13 mouse cellular contexts compared by ENCODE assay signal in the genomic region with DNA sequence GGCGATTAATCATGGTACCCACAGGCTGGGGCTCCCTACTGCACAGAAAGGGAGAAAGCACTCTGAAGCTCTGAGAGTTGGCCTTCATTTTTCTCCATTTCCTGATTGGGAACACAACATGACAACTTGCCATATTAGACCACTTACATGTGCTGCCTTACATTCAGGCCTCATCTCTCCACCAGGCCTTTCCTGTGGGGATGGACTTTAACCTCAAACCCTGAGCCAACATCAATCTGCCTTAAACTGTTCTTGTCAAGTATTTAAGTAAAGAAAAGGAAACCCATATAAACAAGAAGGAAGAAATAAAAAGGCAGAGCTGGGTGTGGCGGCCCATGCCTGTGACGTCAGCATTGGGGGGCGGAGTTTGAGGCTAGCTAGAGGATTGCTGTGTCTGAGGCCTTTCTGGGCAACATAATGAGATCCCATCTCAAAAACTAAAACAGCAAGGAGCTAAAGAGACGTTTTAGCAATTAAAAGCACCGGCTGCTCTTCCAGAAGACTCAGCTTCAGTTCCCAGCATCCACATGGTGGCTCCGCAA. TPM values are rescaled to one million over a fixed set of nuclear protein-coding genes. Genes with fewer than 3 reads are reported as not detected.
DNase-seq lines count a peak whose midpoint lies in the region; ATAC-seq and TF ChIP-seq lines count a peak whose summit lies in the region.
"Had no signal": no experiment of that assay in that cellular context is flagged by ENCODE, and none has a peak within 500 bp of the region (broad histone marks: within the 10 kb centered on the region; RNA-seq: fewer than 3 reads in every experiment).

No protein-coding gene starts in this region.

- no peak overlapping the region for H3K27ac ChIP-seq in intestine, embryonic 14.5 days (ENCODE audit: low read depth)
- H3K27ac ChIP-seq in intestine, embryonic 15.5 days, result no peak overlapping the region
- H3K27ac ChIP-seq in lung, postnatal 0 days (ENCODE audit: low read length), result no peak overlapping the region
- no peak overlapping the region for H3K27ac ChIP-seq in midbrain, embryonic 13.5 days
- H3K27ac ChIP-seq: forebrain, embryonic 12.5 days; neural tube, embryonic 12.5 days; stomach, embryonic 15.5 days had no signal

- no peaks in the 10 kb centered on the region for H3K27me3 ChIP-seq in intestine, embryonic 14.5 days (replicated peaks; ENCODE audit: control insufficient read depth, insufficient read depth, low read length)
- no peaks in the 10 kb centered on the region for H3K27me3 ChIP-seq in intestine, embryonic 15.5 days (replicated peaks)
- no peaks in the 10 kb centered on the region for H3K27me3 ChIP-seq in lung, postnatal 0 days (replicated peaks; ENCODE audit: insufficient read depth, low read length)
- H3K27me3 ChIP-seq in splenic B cell, adult 2 months (ENCODE audit: control insufficient read depth, insufficient read depth, low read length, poor library complexity, severe bottlenecking), result no peaks in the 10 kb centered on the region
- no peaks in the 10 kb centered on the region for H3K27me3 ChIP-seq in midbrain, embryonic 13.5 days
- H3K27me3 ChIP-seq: neural tube, embryonic 12.5 days; stomach, embryonic 15.5 days had no signal

- no peaks in the 10 kb centered on the region for H3K9me3 ChIP-seq in intestine, embryonic 14.5 days (ENCODE audit: control insufficient read depth, low read length)
- H3K9me3 ChIP-seq in intestine, embryonic 15.5 days, result no peaks in the 10 kb centered on the region
- H3K9me3 ChIP-seq in lung, postnatal 0 days (ENCODE audit: low read length), result no peaks in the 10 kb centered on the region
- H3K9me3 ChIP-seq in midbrain, embryonic 13.5 days, result no peaks in the 10 kb centered on the region
- H3K9me3 ChIP-seq: forebrain, embryonic 12.5 days; G1E; neural tube, embryonic 12.5 days; stomach, embryonic 15.5 days had no signal

- intact Hi-C loops in left cerebral cortex, postnatal 4 days (cut with DNase I), result no loop called here

- WGBS in intestine, embryonic 14.5 days, result 67% methylated on average over 7 of the region's 7 CpGs
- WGBS in intestine, embryonic 15.5 days, result 68% methylated on average over 7 of the region's 7 CpGs
- WGBS in lung, postnatal 0 days, result 61% methylated on average over 7 of the region's 7 CpGs
- WGBS in midbrain, embryonic 13.5 days, result 71% methylated on average over 7 of the region's 7 CpGs

- DNase-seq in intestine, embryonic 14.5 days (ENCODE audit: low spot score), result peak; percentile 77
- peak; percentile 36 for DNase-seq in NIH3T3 (ENCODE audit: low read depth)
- peak; percentile 27 for DNase-seq in lung, postnatal 0 days (ENCODE audit: low spot score)
- peak; percentile 82 for DNase-seq in splenic B cell, adult 2 months (ENCODE audit: low read depth, low spot score)
- DNase-seq in left cerebral cortex, postnatal 4 days, result no peak
- DNase-seq in left cerebral cortex, adult 18-20 months (ENCODE audit: low spot score in 2 of 2), result no peak
- DNase-seq: cerebellum, adult 9-11 months had no signal

- H3K9ac ChIP-seq in intestine, embryonic 14.5 days (ENCODE audit: low read length), result no peak overlapping the region
- H3K9ac ChIP-seq in intestine, embryonic 15.5 days, result no peak overlapping the region
- no peak overlapping the region for H3K9ac ChIP-seq in lung, postnatal 0 days (replicated peaks; ENCODE audit: low read depth)
- H3K9ac ChIP-seq in midbrain, embryonic 13.5 days (replicated peaks), result no peak overlapping the region
- H3K9ac ChIP-seq: forebrain, embryonic 12.5 days; neural tube, embryonic 12.5 days; stomach, embryonic 15.5 days had no signal

- no peaks in the 10 kb centered on the region for H3K36me3 ChIP-seq in intestine, embryonic 14.5 days (ENCODE audit: control insufficient read depth, insufficient read depth, low read length)
- no peaks in the 10 kb centered on the region for H3K36me3 ChIP-seq in intestine, embryonic 15.5 days
- no peaks in the 10 kb centered on the region for H3K36me3 ChIP-seq in lung, postnatal 0 days (ENCODE audit: insufficient read depth, low read length)
- no peaks in the 10 kb centered on the region for H3K36me3 ChIP-seq in splenic B cell, adult 2 months (ENCODE audit: control insufficient read depth, insufficient read depth, low read length, poor library complexity, severe bottlenecking)
- no peaks in the 10 kb centered on the region for H3K36me3 ChIP-seq in midbrain, embryonic 13.5 days
- H3K36me3 ChIP-seq: forebrain, embryonic 12.5 days; G1E; neural tube, embryonic 12.5 days; stomach, embryonic 15.5 days had no signal

- peaks cover 12% of the 10 kb centered on the region for H3K4me1 ChIP-seq in intestine, embryonic 14.5 days (replicated peaks; ENCODE audit: control insufficient read depth, insufficient read depth, low read length)
- H3K4me1 ChIP-seq in intestine, embryonic 15.5 days (replicated peaks), result peaks cover 12% of the 10 kb centered on the region
- H3K4me1 ChIP-seq in lung, postnatal 0 days (ENCODE audit: insufficient read depth, low read depth, low read length), result no peaks in the 10 kb centered on the region
- H3K4me1 ChIP-seq in midbrain, embryonic 13.5 days (replicated peaks), result peaks cover 5% of the 10 kb centered on the region

- H3K4me2 ChIP-seq in intestine, embryonic 14.5 days (ENCODE audit: low read length), result no peak overlapping the region
- no peak overlapping the region for H3K4me2 ChIP-seq in intestine, embryonic 15.5 days (replicated peaks)
- H3K4me2 ChIP-seq in lung, postnatal 0 days (replicated peaks; ENCODE audit: low read depth, low read length), result no peak overlapping the region
- no peak overlapping the region for H3K4me2 ChIP-seq in midbrain, embryonic 13.5 days (replicated peaks)
- H3K4me2 ChIP-seq: forebrain, embryonic 12.5 days; neural tube, embryonic 12.5 days; stomach, embryonic 15.5 days had no signal

- no peak for TF ChIP-seq CTCF in lung, postnatal 0 days (IDR thresholded peaks at IDR 0.05)

- H3K4me3 ChIP-seq in intestine, embryonic 14.5 days (ENCODE audit: low read depth, low read length), result no peak overlapping the region
- no peak overlapping the region for H3K4me3 ChIP-seq in intestine, embryonic 15.5 days (replicated peaks)
- H3K4me3 ChIP-seq in lung, postnatal 0 days (ENCODE audit: low read depth, low read length), result no peak overlapping the region
- H3K4me3 ChIP-seq in midbrain, embryonic 13.5 days (replicated peaks), result no peak overlapping the region
- H3K4me3 ChIP-seq: forebrain, embryonic 12.5 days; neural tube, embryonic 12.5 days; stomach, embryonic 15.5 days had no signal

- ATAC-seq in intestine, embryonic 14.5 days (replicated peaks; ENCODE audit: low FRiP score, low TSS enrichment, low read depth), result no peak
- ATAC-seq in intestine, embryonic 15.5 days, result no peak
- no peak for ATAC-seq in lung, postnatal 0 days
- no peak for ATAC-seq in midbrain, embryonic 13.5 days

- TF ChIP-seq EP300 in lung, postnatal 0 days (IDR thresholded peaks at IDR 0.05), result no peak

RNA-seq across cellular contexts. Expression of gene Acsf2, which starts 5.3 kb away (rescaled TPM):
- 5.7 TPM in 2 replicates for polyA plus RNA-seq in intestine, embryonic 14.5 days (2014; fragmentation: Nextera tagmentation; extraction: Ambion mirVana)
- 3.0 and 4.2 TPM in 2 replicates for polyA plus RNA-seq in intestine, embryonic 15.5 days (2015; fragmentation: Nextera tagmentation; extraction: Ambion mirVana)
- 3.2 and 3.4 TPM in 2 replicates for polyA plus RNA-seq in lung, postnatal 0 days (2015; fragmentation: Nextera tagmentation; extraction: Ambion mirVana)
- total RNA-seq in left cerebral cortex, postnatal 4 days (2021), result 10 to 100 TPM in 1 of 2 experiments, 1 to 10 TPM in 1; 9.1 to 10.3 TPM
- polyA plus RNA-seq in midbrain, embryonic 13.5 days (2015; fragmentation: Nextera tagmentation; extraction: Ambion mirVana), result 1.7 TPM in 2 replicates
- total RNA-seq in left cerebral cortex, adult 18-20 months (2021), result 10 to 100 TPM; 14.1 to 14.9 TPM

RNA-seq across cellular contexts. Expression of gene Chad, which starts 31.5 kb away (rescaled TPM):
- 0.77 and 1.2 TPM in 2 replicates for polyA plus RNA-seq in intestine, embryonic 14.5 days (2014; fragmentation: Nextera tagmentation; extraction: Ambion mirVana)
- polyA plus RNA-seq in intestine, embryonic 15.5 days (2015; fragmentation: Nextera tagmentation; extraction: Ambion mirVana), result 1.0 and 1.4 TPM in 2 replicates
- polyA plus RNA-seq in lung, postnatal 0 days (2015; fragmentation: Nextera tagmentation; extraction: Ambion mirVana), result 23.9 and 29.0 TPM in 2 replicates
- under 1 TPM in 1 of 2 experiments, not detected in 1; 0.22 TPM for total RNA-seq in left cerebral cortex, postnatal 4 days (2021)
- 0.12 TPM in 1 of 2 replicates, not detected in the other for polyA plus RNA-seq in midbrain, embryonic 13.5 days (2015; fragmentation: Nextera tagmentation; extraction: Ambion mirVana)
- not detected for total RNA-seq in left cerebral cortex, adult 18-20 months (2021)
- polyA plus RNA-seq: G1E had no signal

RNA-seq across cellular contexts. Expression of gene Lrrc59, which starts 33.2 kb away (rescaled TPM):
- 168 and 180 TPM in 2 replicates for polyA plus RNA-seq in intestine, embryonic 14.5 days (2014; fragmentation: Nextera tagmentation; extraction: Ambion mirVana)
- polyA plus RNA-seq in intestine, embryonic 15.5 days (2015; fragmentation: Nextera tagmentation; extraction: Ambion mirVana), result 232 and 251 TPM in 2 replicates
- 72.9 and 75.0 TPM in 2 replicates for polyA plus RNA-seq in lung, postnatal 0 days (2015; fragmentation: Nextera tagmentation; extraction: Ambion mirVana)
- 100 to 1,000 TPM; 112 to 115 TPM for total RNA-seq in left cerebral cortex, postnatal 4 days (2021)
- 167 and 168 TPM in 2 replicates for polyA plus RNA-seq in midbrain, embryonic 13.5 days (2015; fragmentation: Nextera tagmentation; extraction: Ambion mirVana)
- 10 to 100 TPM; 96.2 to 98.0 TPM for total RNA-seq in left cerebral cortex, adult 18-20 months (2021)

RNA-seq across cellular contexts. Expression of gene Rsad1, which starts 47.3 kb away (rescaled TPM):
- 2.9 and 3.8 TPM in 2 replicates for polyA plus RNA-seq in intestine, embryonic 14.5 days (2014; fragmentation: Nextera tagmentation; extraction: Ambion mirVana)
- 2.8 and 3.4 TPM in 2 replicates for polyA plus RNA-seq in intestine, embryonic 15.5 days (2015; fragmentation: Nextera tagmentation; extraction: Ambion mirVana)
- polyA plus RNA-seq in lung, postnatal 0 days (2015; fragmentation: Nextera tagmentation; extraction: Ambion mirVana), result 1.6 and 2.3 TPM in 2 replicates
- 10 to 100 TPM; 17.3 to 19.5 TPM for total RNA-seq in left cerebral cortex, postnatal 4 days (2021)
- 4.4 and 5.5 TPM in 2 replicates for polyA plus RNA-seq in midbrain, embryonic 13.5 days (2015; fragmentation: Nextera tagmentation; extraction: Ambion mirVana)
- total RNA-seq in left cerebral cortex, adult 18-20 months (2021), result 10 to 100 TPM; 10.5 to 13.4 TPM

RNA-seq across cellular contexts. Expression of gene Mrpl27, which starts 57.2 kb away (rescaled TPM):
- polyA plus RNA-seq in intestine, embryonic 14.5 days (2014; fragmentation: Nextera tagmentation; extraction: Ambion mirVana), result 137 and 142 TPM in 2 replicates
- polyA plus RNA-seq in intestine, embryonic 15.5 days (2015; fragmentation: Nextera tagmentation; extraction: Ambion mirVana), result 134 and 148 TPM in 2 replicates
- 113 and 118 TPM in 2 replicates for polyA plus RNA-seq in lung, postnatal 0 days (2015; fragmentation: Nextera tagmentation; extraction: Ambion mirVana)
- total RNA-seq in left cerebral cortex, postnatal 4 days (2021), result 10 to 100 TPM; 52.5 to 52.6 TPM
- polyA plus RNA-seq in midbrain, embryonic 13.5 days (2015; fragmentation: Nextera tagmentation; extraction: Ambion mirVana), result 139 and 150 TPM in 2 replicates
- total RNA-seq in left cerebral cortex, adult 18-20 months (2021), result 10 to 100 TPM; 70.9 to 73.3 TPM

Comparison
In these comparisons a context has a peak if more than half of its experiments do, and no peak if none do; other contexts are left out.
1. DNase-seq: peak in intestine, embryonic 14.5 days (single experiment), NIH3T3 (single experiment), lung, postnatal 0 days (single experiment) and splenic B cell, adult 2 months (single experiment); none in left cerebral cortex, postnatal 4 days (single experiment) and left cerebral cortex, adult 18-20 months (0 of 2).
2. RNA of gene Chad, which starts 31.5 kb away (polyA plus RNA-seq): 23.9 to 29.0 TPM in lung, postnatal 0 days; 1.0 to 1.4 TPM in intestine, embryonic 15.5 days, 0.77 to 1.2 TPM in intestine, embryonic 14.5 days and 0.12 TPM in midbrain, embryonic 13.5 days; every median in the first group is over 10 times any median in the second.